Mouse (Mus musculus) kidney, embryonic 16.5 days (tissue): ENCODE results near the gene Peli2. TPM values are rescaled to one million over a fixed set of nuclear protein-coding genes. Genes with fewer than 3 reads are reported as not detected.

Source experiments
- ATAC-seq: fragments of 200-750 bp; cut with Nextera tagmentation; 2 replicates; pipeline ENCODE4 v1.8.0; 2017; ENCODE audit warnings: moderate TSS enrichment; ENCODE audit not compliant: low FRiP score, low TSS enrichment
- H3K27ac ChIP-seq: fragments of 300-500 bp; sonication (generic); 2 replicates; pipeline ENCODE4 v1.5.1; 2014; ENCODE audit warnings: low read length
- H3K27me3 ChIP-seq: fragments of 300-500 bp; sonication (generic); 2 replicates; pipeline ENCODE4 v1.6.1; 2014; ENCODE audit warnings: low read length, control low read depth, mixed read lengths; ENCODE audit not compliant: insufficient read depth
- H3K36me3 ChIP-seq: fragments of 300-500 bp; sonication (generic); 2 replicates; pipeline ENCODE4 v1.6.1; 2014; ENCODE audit warnings: low read length, control low read depth, mixed read lengths; ENCODE audit not compliant: insufficient read depth
- H3K4me1 ChIP-seq: fragments of 300-500 bp; sonication (generic); 2 replicates; pipeline ENCODE4 v1.6.1; 2014; ENCODE audit warnings: low read length, control low read depth, mixed read lengths; ENCODE audit not compliant: insufficient read depth
- H3K4me2 ChIP-seq: fragments of 300-500 bp; sonication (generic); replicated peaks from 2 replicates; pipeline ENCODE4 v1.6.1; 2014; ENCODE audit warnings: low read depth, low read length
- H3K4me3 ChIP-seq: fragments of 300-500 bp; sonication (generic); 2 replicates; pipeline ENCODE4 v1.5.1; 2014; ENCODE audit warnings: mild to moderate bottlenecking, low read length
- H3K9ac ChIP-seq: fragments of 300-500 bp; sonication (generic); replicated peaks from 2 replicates; pipeline ENCODE4 v1.6.1; 2014; ENCODE audit warnings: low read length
- H3K9me3 ChIP-seq: fragments of 300-500 bp; sonication (generic); 2 replicates; pipeline ENCODE4 v1.6.1; 2016; ENCODE audit warnings: low read length, control low read depth
- WGBS: fragments of 180-500 bp; shearing (Covaris S2); extraction: QIAGEN DNeasy Blood & Tissue Kit; methylation state at CpG from one replicate; pipeline ENCODE4 v1.1.7; 2014; 5-methylcytosine and 5-hydroxymethylcytosine counted together
- polyA plus RNA-seq: library from polyadenylated mRNA; unstranded; fragments of >200 nt; fragmentation: Nextera tagmentation; extraction: Ambion mirVana; gene quantifications from 2 replicates; pipeline ENCODE4 v1.2.1, GENCODE M21; 2015

Peli2 gene
- polyA plus RNA-seq, 1 experiment from 2014 or later, result 8.6 TPM

GRCm38 (mm10) chr14:48132865-48133802 lies 12.5 kb downstream of the Peli2 start:
- 40% methylated on average over 21 of the region's 21 CpGs for WGBS

DNA sequence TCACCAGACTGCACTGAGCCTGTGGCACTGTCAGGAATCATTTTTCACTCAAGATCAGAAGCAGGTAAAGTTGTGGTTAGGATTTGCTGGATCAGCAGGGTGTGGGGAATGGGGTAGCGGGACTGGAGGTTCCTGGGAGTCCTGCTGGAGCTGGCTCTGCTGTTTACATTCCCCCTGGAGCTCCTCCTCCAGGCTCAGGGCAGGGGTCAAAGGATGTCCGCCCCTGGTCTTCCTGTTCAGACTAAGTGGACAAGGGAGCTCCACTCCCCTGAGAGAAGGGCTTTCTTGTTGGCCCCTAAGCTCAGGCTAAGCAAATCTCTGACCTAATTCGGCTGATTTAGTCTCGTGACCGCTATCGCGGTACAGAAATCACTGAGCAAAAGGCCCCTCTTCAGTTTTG lies 13.7 kb downstream of the Peli2 start:
- Histone ChIP-seq H3K36me3 (no peaks in the 10 kb centered on the region), H3K9me3 (no peaks in the 10 kb centered on the region), H3K27ac (peak overlapping the region; percentile 76), H3K4me2 (peak overlapping the region; percentile 41), H3K4me3 (0 out of 2 replicates have a peak overlapping the region, but pooled peaks have one; percentile 9), H3K4me1 (peaks cover 67% of the 10 kb centered on the region), H3K9ac (peak overlapping the region; percentile 26; the same call in 1 of the 2 replicates), H3K27me3 (no peaks in the 10 kb centered on the region)
- 17% methylated on average over 7 of the region's 7 CpGs for WGBS
- peak; percentile 52; the same call in 1 of the 2 replicates for ATAC-seq

More at GRCm38 (mm10) chr14:48132865-48133802, 12.5 kb downstream of the Peli2 start:
- peaks cover 63% of the 10 kb centered on the region for H3K4me1 ChIP-seq
- H3K27me3 ChIP-seq, result no peaks in the 10 kb centered on the region
- peak overlapping the region; percentile 48 for H3K9ac ChIP-seq
- ATAC-seq, result no peak
- H3K4me2 ChIP-seq, result peak overlapping the region; percentile 41
- no peaks in the 10 kb centered on the region for H3K9me3 ChIP-seq
- 0 out of 2 replicates have a peak overlapping the region, but pooled peaks have one; percentile 6 for H3K4me3 ChIP-seq
- H3K27ac ChIP-seq, result no peak overlapping the region
- H3K36me3 ChIP-seq, result no peaks in the 10 kb centered on the region

GRCm38 (mm10) chr14:48135816-48136345 lies 15.3 kb downstream of the Peli2 start:
- Histone ChIP-seq H3K27me3 (no peaks in the 10 kb centered on the region), H3K27ac (no peak overlapping the region), H3K4me2 (no peak overlapping the region), H3K4me3 (no peak overlapping the region), H3K36me3 (no peaks in the 10 kb centered on the region), H3K9ac (no peak overlapping the region), H3K9me3 (no peaks in the 10 kb centered on the region), H3K4me1 (peaks cover 60% of the 10 kb centered on the region)
- WGBS, result 76% methylated on average over 11 of the region's 11 CpGs
- no peak for ATAC-seq

- peaks cover 43% of the 10 kb centered on the region for H3K4me1 ChIP-seq
- no peak overlapping the region for H3K9ac ChIP-seq
- H3K9me3 ChIP-seq, result no peaks in the 10 kb centered on the region
- no peak overlapping the region for H3K4me2 ChIP-seq
- H3K27ac ChIP-seq, result no peak overlapping the region; the same call in 1 of the 2 replicates
- no peaks in the 10 kb centered on the region for H3K27me3 ChIP-seq
- ATAC-seq, result no peak
- no peak overlapping the region for H3K4me3 ChIP-seq
- 38% methylated on average over 8 of the region's 8 CpGs for WGBS
- H3K36me3 ChIP-seq, result no peaks in the 10 kb centered on the region
Measured at GRCm38 (mm10) chr14:48137731-48138130, 17.1 kb downstream of the Peli2 start.

GRCm38 (mm10) chr14:48138138-48138537 lies 17.5 kb downstream of the Peli2 start:
- H3K4me1 ChIP-seq, result peaks cover 40% of the 10 kb centered on the region
- ATAC-seq, result peak; percentile 53; the same call in 1 of the 2 replicates
- H3K4me3 ChIP-seq, result no peak overlapping the region
- no peaks in the 10 kb centered on the region for H3K36me3 ChIP-seq
- no peaks in the 10 kb centered on the region for H3K9me3 ChIP-seq
- no peak overlapping the region for H3K9ac ChIP-seq
- no peak overlapping the region for H3K4me2 ChIP-seq
- WGBS, result 38% methylated on average over 8 of the region's 8 CpGs
- no peak overlapping the region for H3K27ac ChIP-seq
- H3K27me3 ChIP-seq, result no peaks in the 10 kb centered on the region

DNA sequence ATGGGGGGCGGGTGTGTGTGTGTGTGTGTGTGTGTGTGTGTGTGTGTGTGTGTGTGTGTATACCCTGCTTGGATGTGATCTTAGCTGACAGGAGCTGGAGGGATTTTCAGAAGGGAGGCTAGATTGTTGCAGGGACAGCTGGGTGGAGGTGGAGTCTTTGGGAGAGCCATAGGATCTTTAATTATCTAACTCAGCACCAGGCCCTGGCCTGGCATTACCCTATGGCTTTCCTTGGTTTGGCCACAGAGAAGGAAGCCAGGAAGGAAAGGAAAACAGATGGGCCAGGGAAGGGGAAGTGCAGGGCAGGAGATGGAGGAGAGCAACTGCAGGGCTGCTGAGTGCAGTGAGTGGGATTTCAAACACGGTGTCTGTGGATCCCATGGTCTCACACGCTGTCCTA lies 18.8 kb downstream of the Peli2 start:
- peaks cover 27% of the 10 kb centered on the region for H3K4me1 ChIP-seq
- no peaks in the 10 kb centered on the region for H3K27me3 ChIP-seq
- no peak overlapping the region for H3K27ac ChIP-seq
- H3K36me3 ChIP-seq, result no peaks in the 10 kb centered on the region
- H3K4me2 ChIP-seq, result no peak overlapping the region
- H3K9me3 ChIP-seq, result no peaks in the 10 kb centered on the region
- no peak for ATAC-seq
- WGBS, result 57% methylated on average over 3 of the region's 3 CpGs
- H3K9ac ChIP-seq, result no peak overlapping the region
- no peak overlapping the region for H3K4me3 ChIP-seq

DNA sequence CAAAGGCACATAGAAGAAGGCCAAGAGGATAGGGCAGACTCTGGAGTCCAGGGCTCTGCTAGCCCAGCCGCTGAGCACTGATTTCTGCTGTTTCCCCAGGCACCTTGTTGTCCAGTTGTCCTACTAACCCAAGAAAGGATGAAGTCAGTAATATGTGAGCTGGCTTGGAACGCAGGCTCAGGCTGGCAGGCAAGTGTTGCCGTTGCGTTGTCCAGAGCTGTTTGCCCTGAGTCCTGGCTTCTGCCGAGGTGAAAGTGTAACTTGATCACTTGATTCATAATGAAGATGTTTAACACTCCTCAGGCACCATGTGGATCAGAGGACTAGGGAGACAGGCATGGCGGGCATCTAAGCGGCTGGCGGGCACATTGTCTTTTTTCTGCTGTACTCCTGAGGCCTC lies 21.1 kb downstream of the Peli2 start:
- 55% methylated on average over 8 of the region's 8 CpGs for WGBS

GRCm38 (mm10) chr14:48142696-48143095 lies 22.1 kb downstream of the Peli2 start:
- Histone ChIP-seq H3K27ac (no peak overlapping the region), H3K4me2 (no peak overlapping the region), H3K4me3 (no peak overlapping the region), H3K9ac (no peak overlapping the region), H3K9me3 (no peaks in the 10 kb centered on the region), H3K4me1 (peaks cover 8% of the 10 kb centered on the region), H3K27me3 (no peaks in the 10 kb centered on the region), H3K36me3 (no peaks in the 10 kb centered on the region)
- no peak for ATAC-seq
- 53% methylated on average over 10 of the region's 10 CpGs for WGBS

More for the DNA sequence above, 21.1 kb downstream of the Peli2 start:
- no peak overlapping the region for H3K9ac ChIP-seq
- H3K27me3 ChIP-seq, result no peaks in the 10 kb centered on the region
- no peak for ATAC-seq
- no peak overlapping the region for H3K27ac ChIP-seq
- no peak overlapping the region for H3K4me2 ChIP-seq
- H3K9me3 ChIP-seq, result no peaks in the 10 kb centered on the region
- H3K4me3 ChIP-seq, result no peak overlapping the region
- H3K36me3 ChIP-seq, result no peaks in the 10 kb centered on the region
- peaks cover 18% of the 10 kb centered on the region for H3K4me1 ChIP-seq

DNA sequence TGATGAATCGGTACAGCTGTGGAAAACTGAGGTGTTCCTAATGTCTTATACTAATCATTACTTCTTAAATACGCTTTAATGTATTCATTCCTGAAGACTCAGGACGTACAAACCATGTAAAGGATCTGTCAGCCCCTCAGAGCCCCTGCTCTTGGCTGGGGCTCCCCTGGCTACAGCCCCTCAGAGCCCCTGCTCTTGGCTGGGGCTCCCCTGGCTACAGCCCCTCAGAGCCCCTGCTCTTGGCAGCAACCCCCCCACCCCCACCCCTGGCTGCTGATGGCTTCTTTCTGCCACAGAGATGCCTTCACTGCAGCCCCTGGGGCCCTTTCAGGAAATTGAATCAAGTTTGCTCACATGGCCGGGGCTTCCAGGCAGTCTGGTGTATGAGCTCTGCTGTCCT lies 22.5 kb downstream of the Peli2 start:
- H3K27ac ChIP-seq, result no peak overlapping the region
- H3K9me3 ChIP-seq, result no peaks in the 10 kb centered on the region
- H3K27me3 ChIP-seq, result no peaks in the 10 kb centered on the region
- H3K9ac ChIP-seq, result no peak overlapping the region
- H3K4me1 ChIP-seq, result 0 out of 2 replicates have a peak, but pooled peaks cover 5% of the 10 kb centered on the region
- WGBS, result 56% methylated on average over 4 of the region's 4 CpGs
- no peak overlapping the region for H3K4me3 ChIP-seq
- no peak for ATAC-seq
- no peak overlapping the region for H3K4me2 ChIP-seq
- no peaks in the 10 kb centered on the region for H3K36me3 ChIP-seq

DNA sequence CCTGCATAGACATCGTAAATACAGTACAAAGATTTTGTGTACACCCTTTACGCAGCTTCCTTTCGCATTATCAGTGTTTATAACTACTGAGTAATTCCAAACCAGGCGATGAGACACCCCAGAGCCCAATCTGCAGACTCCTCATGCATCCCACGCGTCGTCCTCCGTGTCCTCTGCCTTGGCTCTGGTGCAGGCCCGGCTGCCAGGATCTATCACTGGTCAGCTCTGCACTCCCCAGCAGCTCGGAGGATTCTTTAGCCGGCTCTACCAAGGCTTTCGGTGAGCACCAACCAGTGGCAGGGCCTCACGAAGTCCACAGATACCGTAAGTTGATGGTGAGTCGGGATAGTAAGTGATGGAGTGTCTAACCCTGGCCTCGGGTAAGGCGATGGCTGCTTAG lies 23.7 kb downstream of the Peli2 start:
- WGBS, result 84% methylated on average over 17 of the region's 17 CpGs
- ATAC-seq, result no peak

More for the DNA sequence above, 23.7 kb downstream of the Peli2 start:
- Histone ChIP-seq H3K27ac (no peak overlapping the region), H3K27me3 (no peaks in the 10 kb centered on the region), H3K4me3 (no peak overlapping the region), H3K9me3 (no peaks in the 10 kb centered on the region), H3K4me2 (no peak overlapping the region), H3K4me1 (no peaks in the 10 kb centered on the region), H3K36me3 (no peaks in the 10 kb centered on the region), H3K9ac (no peak overlapping the region)
